Mouse (Mus musculus) ES-E14 (cell line): Measurements from ENCODE around the gene Nudt19.

Experiments
- CHD2 ChIP-seq: IDR thresholded peaks from 2 replicates; pipeline ENCODE4 v1.6.1; 2014; ENCODE audit warnings: mild to moderate bottlenecking, low read depth, low read length, inconsistent platforms
- MAFK ChIP-seq: IDR thresholded peaks from 2 replicates; pipeline ENCODE4 v1.6.1; 2014; ENCODE audit warnings: mild to moderate bottlenecking, low read depth, low read length, inconsistent platforms; ENCODE audit not compliant: insufficient read depth
- ZC3H11A ChIP-seq: IDR thresholded peaks from 2 replicates; pipeline ENCODE4 v1.6.1; 2012; ENCODE audit warnings: low read depth, mild to moderate bottlenecking, inconsistent platforms, low read length, borderline replicate concordance
- ZNF384 ChIP-seq: IDR thresholded peaks from 2 replicates; pipeline ENCODE4 v1.6.1; 2012; ENCODE audit warnings: low read depth, low read length, inconsistent platforms

DNA sequence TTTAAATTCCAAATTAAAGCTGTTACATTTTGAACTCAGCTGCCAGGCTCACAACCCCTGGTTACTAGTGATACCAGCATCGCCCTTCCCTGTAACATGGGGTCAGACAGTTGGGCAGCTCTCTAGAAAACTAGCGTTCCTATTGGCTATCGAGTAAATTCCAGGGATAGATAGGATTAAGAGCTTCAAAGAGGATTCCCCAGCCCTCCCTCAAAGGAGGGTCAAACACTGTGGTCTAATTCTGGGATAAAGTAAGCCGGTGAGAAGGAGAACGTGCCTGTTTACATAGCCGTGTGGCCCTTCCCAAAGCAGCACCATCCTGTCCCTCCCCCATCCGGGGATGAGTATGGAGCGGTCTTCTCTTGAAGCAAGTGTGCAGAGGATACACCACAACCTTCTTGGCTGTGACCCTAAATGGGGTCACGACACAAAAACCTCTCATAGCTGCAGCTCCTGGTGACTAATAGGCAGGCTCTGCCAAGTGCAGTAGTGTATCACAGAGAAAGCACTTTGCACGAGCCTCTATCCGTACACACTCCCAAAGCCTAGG lies 27.4 kb upstream of the Nudt19 start:
- no peak for TF ChIP-seq ZNF384
- no peak for TF ChIP-seq MAFK
- no peak for TF ChIP-seq ZC3H11A
- no peak for TF ChIP-seq CHD2
